Mouse (Mus musculus): ENCODE measurements at regions not wholly inside any gene's neighbourhood (a gene's known extent, or its start where the extent isn't known, plus 50 kb on each side); places are given as distances from the start of the nearest gene placed in this dataset.
A peak's percentile ranks its signal among the peaks of the same experiment; 100 is the strongest.

- no peak for DNase-seq (ENCODE audit: low spot score in 2 of 2)
These were observed 277.1 kb downstream of the Osr1 start for GRCm38 (mm10) chr12:9847034-9847433.

GRCm38 (mm10) chr12:9847465-9848205, 277.7 kb downstream of the Osr1 start:
- DNase-seq (ENCODE audit: low spot score in 2 of 2), result no peak

- DNase-seq (ENCODE audit: low spot score in 2 of 2), result no peak
These were observed 285.6 kb downstream of the Osr1 start for GRCm38 (mm10) chr12:9855503-9856024.

GRCm38 (mm10) chr12:9856128-9856621, 286.3 kb downstream of the Osr1 start:
- no peak for DNase-seq (ENCODE audit: low spot score in 2 of 2)

- DNase-seq (ENCODE audit: low spot score in 2 of 2), result no peak
These were observed 288.1 kb downstream of the Osr1 start for GRCm38 (mm10) chr12:9857990-9858389.

GRCm38 (mm10) chr12:9862301-9862700, 292.4 kb downstream of the Osr1 start:
- no peak for DNase-seq (ENCODE audit: low spot score in 2 of 2)

GRCm38 (mm10) chr12:9872236-9872635, 302.3 kb downstream of the Osr1 start:
- DNase-seq (ENCODE audit: low spot score in 2 of 2), result no peak

- no peak for DNase-seq (ENCODE audit: low spot score in 2 of 2)
These were observed 303.3 kb downstream of the Osr1 start for GRCm38 (mm10) chr12:9873214-9873613.

- DNase-seq (ENCODE audit: low spot score in 2 of 2), result no peak
These were observed 304.9 kb downstream of the Osr1 start for GRCm38 (mm10) chr12:9874823-9875222.

GRCm38 (mm10) chr12:9881953-9882623, 312.2 kb downstream of the Osr1 start:
- DNase-seq (ENCODE audit: low spot score in 2 of 2), result no peak

GRCm38 (mm10) chr12:9883037-9883730, 313.3 kb downstream of the Osr1 start:
- no peak for DNase-seq (ENCODE audit: low spot score in 2 of 2)

- no peak for DNase-seq (ENCODE audit: low spot score in 2 of 2)
These were observed 324.6 kb downstream of the Osr1 start for GRCm38 (mm10) chr12:9894521-9894920.

- DNase-seq (ENCODE audit: low spot score in 2 of 2), result peak; percentile 9 to 11
These were observed 328.1 kb downstream of the Osr1 start for GRCm38 (mm10) chr12:9897980-9898379.

- peak; percentile 62 to 65 for DNase-seq (ENCODE audit: low spot score in 2 of 2)
These were observed 328.5 kb downstream of the Osr1 start for GRCm38 (mm10) chr12:9898420-9898819.

- peak in 1 of 2 experiments; percentile 23 for DNase-seq (ENCODE audit: low spot score in 2 of 2)
These were observed 332.0 kb downstream of the Osr1 start for GRCm38 (mm10) chr12:9901948-9902347.

- no peak for DNase-seq (ENCODE audit: low spot score in 2 of 2)
These were observed 333.9 kb downstream of the Osr1 start for GRCm38 (mm10) chr12:9903702-9904231.

- no peak for DNase-seq (ENCODE audit: low spot score in 2 of 2)
These were observed 342.4 kb downstream of the Osr1 start for GRCm38 (mm10) chr12:9912333-9912732.

- peak; percentile 23 to 51 for DNase-seq (ENCODE audit: low spot score in 2 of 2)
These were observed 345.8 kb downstream of the Osr1 start for GRCm38 (mm10) chr12:9915726-9916140.

GRCm38 (mm10) chr12:9918026-9918425, 348.1 kb downstream of the Osr1 start:
- peak; percentile 21 to 43 for DNase-seq (ENCODE audit: low spot score in 2 of 2)

GRCm38 (mm10) chr12:9919007-9919406, 349.1 kb downstream of the Osr1 start:
- no peak for DNase-seq (ENCODE audit: low spot score in 2 of 2)

- DNase-seq (ENCODE audit: low spot score in 2 of 2), result no peak
These were observed 349.5 kb downstream of the Osr1 start for GRCm38 (mm10) chr12:9919433-9919832.

- DNase-seq (ENCODE audit: low spot score in 2 of 2), result peak; percentile 37 to 47
These were observed 350.5 kb downstream of the Osr1 start for GRCm38 (mm10) chr12:9920401-9920800.

Measured in heart, adult 9 months (tissue).